Mouse (Mus musculus) lung, embryonic 15.5 days (tissue): Measurements from ENCODE around the gene BC051019. TPM values are rescaled to one million over a fixed set of nuclear protein-coding genes. Genes with fewer than 3 reads are reported as not detected.

Source experiments
- ATAC-seq: fragments of 200-750 bp; cut with Nextera tagmentation; 2 replicates; pipeline ENCODE4 v1.8.0; 2017; ENCODE audit warnings: moderate number of reproducible peaks, borderline replicate concordance; ENCODE audit not compliant: low FRiP score, low TSS enrichment; ENCODE audit errors: extremely low read depth
- H3K27ac ChIP-seq: fragments of 300-500 bp; sonication (generic); 2 replicates; pipeline ENCODE4 v1.5.1; 2015; ENCODE audit warnings: moderate library complexity, mild to moderate bottlenecking, inconsistent platforms
- H3K27me3 ChIP-seq: fragments of 300-500 bp; sonication (generic); 2 replicates; pipeline ENCODE4 v1.6.1; 2015; ENCODE audit warnings: inconsistent platforms
- H3K36me3 ChIP-seq: fragments of 300-500 bp; sonication (generic); 2 replicates; pipeline ENCODE4 v1.6.1; 2015; ENCODE audit warnings: inconsistent platforms
- H3K4me1 ChIP-seq: fragments of 300-500 bp; sonication (generic); 2 replicates; pipeline ENCODE4 v1.6.1; 2015; ENCODE audit warnings: inconsistent platforms
- H3K4me2 ChIP-seq: fragments of 300-500 bp; sonication (generic); 2 replicates; pipeline ENCODE4 v1.6.1; 2015; ENCODE audit warnings: inconsistent platforms, mild to moderate bottlenecking, moderate library complexity
- H3K4me3 ChIP-seq: fragments of 300-500 bp; sonication (generic); 2 replicates; pipeline ENCODE4 v1.5.1; 2015; ENCODE audit warnings: mild to moderate bottlenecking, inconsistent platforms
- H3K9ac ChIP-seq: fragments of 300-500 bp; sonication (generic); 2 replicates; pipeline ENCODE4 v1.6.1; 2015; ENCODE audit warnings: inconsistent platforms
- H3K9me3 ChIP-seq: fragments of 300-500 bp; sonication (generic); 2 replicates; pipeline ENCODE4 v1.6.1; 2016; ENCODE audit warnings: inconsistent platforms
- WGBS: fragments of 180-500 bp; shearing (Covaris S2); methylation state at CpG from one replicate; pipeline ENCODE4 v1.1.7; 2015; 5-methylcytosine and 5-hydroxymethylcytosine counted together
- polyA plus RNA-seq: library from polyadenylated mRNA; unstranded; fragments of >200 nt; fragmentation: Nextera tagmentation; extraction: Ambion mirVana; gene quantifications from 2 replicates; pipeline ENCODE4 v1.2.1, GENCODE M21; 2015

Gene BC051019
- polyA plus RNA-seq, 1 experiment from 2014 or later, result 2.5 TPM

DNA sequence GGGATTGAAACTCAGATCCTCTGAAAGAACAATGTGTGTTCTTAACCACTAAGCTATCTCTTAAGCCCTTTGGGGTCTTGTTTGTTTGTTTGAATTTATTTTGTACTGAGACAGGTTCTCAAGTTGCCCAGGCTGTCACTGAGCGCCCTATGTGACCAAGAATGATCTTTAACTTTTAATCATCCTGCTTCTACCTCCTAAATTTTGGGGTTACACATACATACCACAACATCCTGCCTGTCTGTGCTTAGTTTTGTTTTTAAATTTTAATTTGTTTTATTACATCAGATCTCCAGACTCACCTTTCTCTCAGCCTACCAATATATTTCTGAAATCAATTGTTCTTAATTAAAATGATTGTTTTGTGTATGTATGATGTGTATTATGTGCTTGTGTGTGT lies 17.4 kb upstream of the BC051019 start:
- Histone ChIP-seq H3K9ac (no peak overlapping the region), H3K27me3 (no peaks in the 10 kb centered on the region), H3K36me3 (peaks cover 26% of the 10 kb centered on the region), H3K4me3 (no peak overlapping the region), H3K9me3 (no peaks in the 10 kb centered on the region), H3K27ac (peak overlapping the region; percentile 64), H3K4me1 (0 out of 2 replicates have a peak, but pooled peaks cover 9% of the 10 kb centered on the region), H3K4me2 (no peak overlapping the region)
- WGBS, result 93% methylated on average over 1 of the region's 1 CpGs
- ATAC-seq, result no peak

DNA sequence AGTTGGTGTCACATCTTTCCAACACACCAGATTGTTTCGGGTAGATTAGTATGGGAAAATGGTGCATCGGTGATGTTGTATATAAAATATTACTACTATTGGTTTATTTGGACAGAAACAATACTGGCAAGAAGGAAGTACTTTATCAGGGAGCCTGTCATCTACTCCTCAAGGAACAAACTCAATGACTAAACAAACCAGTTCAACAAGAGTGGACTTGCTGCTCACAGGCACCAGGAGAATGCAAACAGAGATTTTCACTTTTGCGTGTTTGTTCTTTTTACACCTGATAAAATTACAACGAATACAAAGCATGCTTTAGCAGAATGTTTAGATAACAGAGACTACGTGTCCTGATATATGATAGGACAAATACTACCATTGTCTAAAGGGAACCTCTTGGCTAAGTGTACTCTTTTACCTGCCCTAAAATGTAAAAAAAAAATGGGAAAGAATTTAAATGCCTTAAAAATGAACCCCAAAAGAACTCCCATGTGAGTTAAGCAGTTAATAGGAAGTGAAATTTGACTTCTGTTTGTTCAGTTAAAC lies 16.2 kb upstream of the BC051019 start:
- Histone ChIP-seq H3K27ac (peak overlapping the region; percentile 64), H3K9me3 (no peaks in the 10 kb centered on the region), H3K4me1 (peaks cover 12% of the 10 kb centered on the region; the same call in 1 of the 2 replicates)

DNA sequence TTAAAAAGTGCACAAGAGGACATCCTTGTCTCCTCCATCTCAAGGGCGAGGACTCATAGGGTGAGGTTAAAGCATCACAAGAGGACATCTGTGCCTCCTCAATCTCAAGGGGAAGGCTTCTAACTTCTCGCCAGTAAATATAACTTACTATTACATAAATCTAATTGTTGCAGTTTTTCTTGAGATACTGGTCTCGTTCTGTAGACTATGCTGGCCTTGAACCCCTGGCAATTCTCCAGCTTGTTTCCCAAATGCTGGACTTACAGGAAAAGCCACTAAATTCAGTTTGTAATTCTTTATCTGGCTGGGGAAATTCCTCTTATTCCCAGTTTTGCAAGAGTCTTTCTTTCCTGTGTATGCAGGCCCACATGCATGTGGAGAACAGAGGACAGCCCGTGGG lies 11.2 kb upstream of the BC051019 start:
- Histone ChIP-seq H3K4me2 (no peak overlapping the region), H3K4me3 (no peak overlapping the region), H3K9me3 (no peaks in the 10 kb centered on the region), H3K27ac (no peak overlapping the region), H3K36me3 (no peaks in the 10 kb centered on the region), H3K27me3 (no peaks in the 10 kb centered on the region), H3K4me1 (peaks cover 13% of the 10 kb centered on the region), H3K9ac (no peak overlapping the region)
- WGBS, result 66% methylated on average over 4 of the region's 4 CpGs
- no peak for ATAC-seq

More for the DNA sequence above, 16.2 kb upstream of the BC051019 start:
- H3K9ac ChIP-seq, result no peak overlapping the region
- H3K36me3 ChIP-seq, result peaks cover 19% of the 10 kb centered on the region
- no peak overlapping the region for H3K4me2 ChIP-seq
- WGBS, result 22% methylated on average over 5 of the region's 5 CpGs
- no peaks in the 10 kb centered on the region for H3K27me3 ChIP-seq
- no peak for ATAC-seq
- H3K4me3 ChIP-seq, result no peak overlapping the region

DNA sequence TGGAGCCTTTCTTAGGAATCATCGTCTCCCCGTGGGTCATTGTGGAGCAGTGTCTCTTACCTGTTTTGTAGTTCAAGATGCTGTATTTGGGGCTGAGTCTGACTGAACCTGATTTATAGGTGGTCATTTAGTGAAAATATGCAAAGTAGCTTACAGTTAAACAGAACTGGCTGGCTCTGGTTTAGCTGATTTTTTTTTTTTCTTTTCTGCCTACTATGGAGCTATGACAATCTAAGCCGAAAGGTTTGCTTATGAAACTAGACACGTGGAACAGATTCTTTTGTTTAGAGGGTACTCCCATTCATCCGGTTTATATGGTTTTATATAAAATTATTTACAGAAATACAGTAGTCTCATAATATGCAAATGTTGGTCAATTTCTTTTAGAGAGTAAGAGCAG lies 8.0 kb upstream of the BC051019 start, which contains the start of gene Ascl3:
TSS of gene Ascl3 (minus strand) at position 101 of the 400 bp plus-strand sequence.
- no peak within 1 kb of the TSS for H3K4me3 ChIP-seq
- H3K4me1 ChIP-seq, result peaks cover 21% of the 10 kb centered on the region
- no peak within 1 kb of the TSS for H3K9ac ChIP-seq
- no peaks in the 10 kb centered on the region for H3K36me3 ChIP-seq
- WGBS, result 89% methylated on average over 5 of the region's 5 CpGs
- ATAC-seq, result no peak
- H3K9me3 ChIP-seq, result no peaks in the 10 kb centered on the region
- no peak within 1 kb of the TSS for H3K27ac ChIP-seq
- no peaks in the 10 kb centered on the region for H3K27me3 ChIP-seq
- no peak within 1 kb of the TSS for H3K4me2 ChIP-seq

DNA sequence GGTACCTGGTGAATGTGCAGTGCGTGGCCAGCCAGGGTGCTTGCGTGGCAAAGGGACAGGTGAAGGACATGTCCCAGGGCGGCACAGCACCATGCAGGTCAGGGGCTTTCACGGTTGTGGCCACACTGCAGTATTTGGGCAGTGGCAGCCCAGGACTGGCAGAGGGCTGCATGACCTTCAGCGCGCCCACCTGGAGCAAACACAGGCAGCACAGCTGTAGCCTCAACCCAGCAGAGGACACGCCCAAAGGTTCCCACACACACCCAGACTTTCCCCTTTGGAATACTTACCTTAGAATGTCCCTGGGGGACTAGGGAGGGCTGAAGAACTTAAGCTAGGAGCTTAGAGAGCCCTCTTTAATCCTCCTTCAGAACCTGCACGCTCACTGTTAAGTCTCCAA lies 536 bp downstream of the BC051019 start:
- Histone ChIP-seq H3K27me3 (no peaks in the 10 kb centered on the region), H3K9ac (no peak overlapping the region), H3K9me3 (no peaks in the 10 kb centered on the region), H3K27ac (no peak overlapping the region), H3K4me1 (no peaks in the 10 kb centered on the region), H3K36me3 (no peaks in the 10 kb centered on the region), H3K4me3 (no peak overlapping the region), H3K4me2 (no peak overlapping the region)
- ATAC-seq, result no peak
- WGBS, result 91% methylated on average over 8 of the region's 8 CpGs

DNA sequence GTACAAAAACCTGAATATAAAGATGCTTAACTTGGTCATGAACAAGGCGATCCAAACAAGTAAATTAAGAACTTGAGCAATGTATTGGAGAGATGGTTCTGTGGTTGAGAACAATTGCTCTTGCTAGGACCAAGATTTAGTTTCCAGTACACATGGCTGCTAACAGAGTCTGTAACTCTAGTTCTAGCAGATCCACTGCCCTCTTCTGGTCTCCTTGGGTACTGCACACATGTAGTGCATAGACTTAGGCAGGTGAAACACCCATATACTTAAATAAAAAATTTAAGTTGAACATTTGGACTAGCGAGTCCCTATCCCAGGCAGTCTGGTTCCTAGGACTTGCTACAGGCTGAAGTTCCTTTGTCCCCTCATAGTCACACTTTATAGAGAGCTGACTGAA lies 1.0 kb downstream of the BC051019 start:
- Histone ChIP-seq H3K4me3 (no peak overlapping the region), H3K27me3 (no peaks in the 10 kb centered on the region), H3K4me1 (no peaks in the 10 kb centered on the region), H3K27ac (no peak overlapping the region), H3K9me3 (no peaks in the 10 kb centered on the region), H3K4me2 (no peak overlapping the region), H3K36me3 (no peaks in the 10 kb centered on the region), H3K9ac (no peak overlapping the region)
- ATAC-seq, result no peak
- 98% methylated on average over 2 of the region's 2 CpGs for WGBS

DNA sequence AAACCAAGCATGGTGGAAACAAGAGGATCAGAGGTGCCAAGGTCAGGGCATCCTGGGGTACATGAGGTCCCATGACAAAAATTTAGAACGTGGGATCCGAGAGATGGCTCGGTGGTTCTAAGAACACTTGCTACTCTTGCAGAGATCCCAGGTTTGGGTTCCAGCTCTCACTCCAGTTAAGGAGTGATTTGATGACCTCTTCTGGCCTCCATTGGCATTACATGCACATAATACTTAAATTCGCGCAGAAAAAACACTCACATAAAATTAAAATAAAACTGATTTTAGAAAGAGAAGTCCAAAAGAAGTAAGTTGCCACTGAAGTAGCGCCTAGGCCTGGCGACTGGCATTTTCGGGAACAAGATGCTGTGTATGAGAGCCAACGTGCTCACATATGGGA lies 4.4 kb downstream of the BC051019 start:
- Histone ChIP-seq H3K4me2 (no peak overlapping the region), H3K36me3 (no peaks in the 10 kb centered on the region), H3K9ac (no peak overlapping the region), H3K9me3 (no peaks in the 10 kb centered on the region), H3K4me1 (no peaks in the 10 kb centered on the region), H3K27me3 (no peaks in the 10 kb centered on the region), H3K27ac (no peak overlapping the region), H3K4me3 (no peak overlapping the region)
- WGBS, result 60% methylated on average over 9 of the region's 9 CpGs
- ATAC-seq, result no peak

DNA sequence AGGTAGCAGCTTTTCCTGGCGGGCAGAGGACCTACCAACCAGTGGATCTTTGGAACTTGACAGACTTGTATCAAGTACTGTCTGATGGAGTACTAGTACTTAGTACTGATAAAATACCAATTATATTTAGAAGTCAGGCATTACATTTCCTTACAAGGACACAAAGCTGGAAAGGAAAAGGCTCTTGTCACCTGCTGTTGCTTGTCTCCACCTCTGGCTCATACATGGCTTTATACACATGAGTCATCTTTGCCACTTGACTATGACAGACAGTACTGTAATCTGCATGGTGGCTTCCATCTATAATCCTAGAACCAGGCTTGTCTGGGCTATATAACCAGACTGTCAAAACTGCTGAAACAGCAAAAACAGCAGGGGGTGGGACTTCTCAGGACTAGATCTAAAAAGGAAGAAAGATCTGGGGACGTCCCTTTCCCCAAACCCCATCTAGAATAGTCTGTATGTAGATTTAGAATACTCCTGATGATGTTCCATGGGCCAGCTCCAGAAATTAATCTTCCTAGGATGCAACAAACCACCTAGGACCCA lies 10.1 kb downstream of the BC051019 start:
- Histone ChIP-seq H3K4me2 (no peak overlapping the region), H3K4me3 (no peak overlapping the region), H3K27me3 (no peaks in the 10 kb centered on the region), H3K27ac (no peak overlapping the region), H3K36me3 (peaks cover 23% of the 10 kb centered on the region), H3K9me3 (no peaks in the 10 kb centered on the region), H3K9ac (no peak overlapping the region), H3K4me1 (peaks cover 12% of the 10 kb centered on the region)
- no peak for ATAC-seq
- WGBS, result 91% methylated on average over 2 of the region's 2 CpGs

DNA sequence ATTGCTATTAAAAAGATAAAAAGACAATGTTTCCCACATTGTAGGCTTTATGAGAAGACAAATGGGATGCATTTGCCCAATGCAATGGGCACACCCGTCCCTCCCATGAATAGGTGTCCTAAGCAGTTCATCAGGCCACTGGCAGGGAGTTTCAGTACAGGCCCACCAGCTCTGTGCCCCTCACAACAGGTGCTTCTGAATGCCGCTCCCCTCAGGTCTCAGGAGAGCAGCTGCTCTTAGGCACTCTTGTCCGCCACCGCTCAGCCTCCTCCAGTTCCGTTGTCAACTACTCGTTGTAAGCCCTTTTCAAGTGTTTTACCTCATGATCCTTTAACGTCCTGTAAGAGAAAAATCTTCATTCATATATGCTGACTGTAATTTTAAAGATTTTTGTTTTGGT lies 11.5 kb downstream of the BC051019 start:
- Histone ChIP-seq H3K4me1 (peaks cover 22% of the 10 kb centered on the region), H3K36me3 (peaks cover 23% of the 10 kb centered on the region), H3K4me2 (no peak overlapping the region), H3K9ac (no peak overlapping the region), H3K27me3 (no peaks in the 10 kb centered on the region), H3K27ac (no peak overlapping the region), H3K4me3 (no peak overlapping the region), H3K9me3 (no peaks in the 10 kb centered on the region)
- 80% methylated on average over 7 of the region's 7 CpGs for WGBS
- no peak for ATAC-seq

DNA sequence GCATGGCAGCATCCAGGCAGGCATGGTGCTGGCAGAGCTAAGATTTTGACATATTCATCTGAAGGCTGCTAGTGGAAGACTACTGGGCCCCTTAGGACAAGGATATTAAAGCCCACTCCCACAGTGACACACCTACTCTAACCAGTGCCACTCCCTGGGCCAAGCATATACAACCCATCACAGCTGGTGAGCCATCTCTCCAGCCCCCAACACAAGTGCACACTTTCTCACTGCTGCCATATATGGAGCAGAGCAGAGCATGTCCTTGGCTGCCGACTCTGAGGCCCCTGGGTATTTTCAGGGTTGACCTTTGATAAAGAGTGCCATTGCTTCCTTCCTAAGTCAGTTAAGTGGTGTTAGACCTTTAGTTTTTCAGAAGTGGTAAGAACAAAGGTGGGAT lies 13.6 kb downstream of the BC051019 start:
- H3K27ac ChIP-seq, result peak overlapping the region; percentile 80
- WGBS, result 48% methylated on average over 1 of the region's 1 CpGs
- H3K27me3 ChIP-seq, result no peaks in the 10 kb centered on the region

DNA sequence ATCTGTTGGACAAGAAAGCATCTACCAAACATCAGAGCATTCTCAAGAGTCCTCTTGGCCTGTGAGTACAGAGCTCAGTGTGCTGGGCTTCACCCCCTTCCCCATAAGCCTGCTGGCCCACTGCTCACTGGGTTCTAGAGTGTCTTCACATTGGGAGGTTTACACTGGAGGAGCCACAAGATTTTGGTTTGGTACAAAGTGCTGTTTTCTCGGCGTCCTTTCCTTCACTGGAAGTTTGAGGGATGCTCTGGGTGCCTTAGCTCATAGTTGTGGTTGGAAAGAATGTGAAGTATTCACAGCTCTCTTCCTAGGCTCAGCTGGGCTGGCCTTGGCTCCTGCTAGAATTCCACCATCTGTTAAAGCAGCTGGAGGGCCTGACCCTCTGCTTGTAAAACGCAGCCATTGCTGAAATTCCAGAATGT lies 14.7 kb downstream of the BC051019 start:
- H3K4me3 ChIP-seq, result no peak overlapping the region
- H3K9me3 ChIP-seq, result no peaks in the 10 kb centered on the region
- no peak overlapping the region for H3K4me2 ChIP-seq
- WGBS, result 4% methylated on average over 3 of the region's 3 CpGs
- H3K4me1 ChIP-seq, result peaks cover 31% of the 10 kb centered on the region
- H3K27me3 ChIP-seq, result no peaks in the 10 kb centered on the region
- H3K9ac ChIP-seq, result no peak overlapping the region
- H3K27ac ChIP-seq, result peak overlapping the region; percentile 80
- peaks cover 23% of the 10 kb centered on the region for H3K36me3 ChIP-seq
- peak; percentile 82 for ATAC-seq

More for the DNA sequence above, 13.6 kb downstream of the BC051019 start:
- Histone ChIP-seq H3K36me3 (peaks cover 23% of the 10 kb centered on the region), H3K4me2 (no peak overlapping the region), H3K4me1 (peaks cover 27% of the 10 kb centered on the region), H3K9me3 (no peaks in the 10 kb centered on the region), H3K4me3 (no peak overlapping the region), H3K9ac (no peak overlapping the region)
- ATAC-seq, result no peak

DNA sequence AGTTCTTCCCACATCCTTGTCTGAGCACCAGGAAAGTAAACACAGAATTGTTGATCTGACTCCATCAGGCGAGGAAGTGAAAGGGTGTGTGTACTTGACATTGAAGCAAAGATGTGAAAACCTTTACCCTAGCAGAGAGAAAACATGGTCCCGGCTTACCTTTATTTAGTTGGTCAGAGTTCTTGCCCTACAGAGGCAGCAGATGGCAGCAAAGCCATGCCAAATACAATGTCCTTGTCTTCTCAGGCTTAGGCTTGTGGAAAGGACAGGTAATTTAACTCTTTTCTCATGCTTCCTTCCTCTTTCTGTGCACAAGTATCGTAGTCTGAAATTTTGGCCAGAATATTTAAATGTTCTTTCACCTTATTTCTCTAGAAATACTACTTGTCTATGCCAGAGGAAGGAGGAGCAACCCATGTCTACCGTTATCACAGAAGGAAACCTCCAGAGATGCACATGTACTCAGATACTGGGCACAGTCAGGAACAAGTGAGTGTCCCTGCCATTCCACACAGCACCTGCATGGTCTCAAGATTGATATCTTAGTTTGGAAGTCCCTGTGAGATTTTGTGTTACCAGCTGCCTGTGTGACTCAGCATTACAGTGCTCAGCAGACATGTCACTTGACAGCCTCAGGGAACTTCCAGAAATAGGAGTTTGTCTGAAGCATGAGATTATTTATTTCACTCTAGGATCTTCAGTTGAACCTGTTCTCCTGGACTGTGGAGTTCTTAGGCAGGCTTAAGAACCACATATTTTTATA lies 16.4 kb downstream of the BC051019 start:
- Histone ChIP-seq H3K27me3 (no peaks in the 10 kb centered on the region), H3K4me1 (peaks cover 37% of the 10 kb centered on the region), H3K9ac (no peak overlapping the region), H3K36me3 (peaks cover 17% of the 10 kb centered on the region), H3K27ac (no peak overlapping the region), H3K4me2 (no peak overlapping the region), H3K9me3 (no peaks in the 10 kb centered on the region), H3K4me3 (no peak overlapping the region)
- ATAC-seq, result no peak
- 35% methylated on average over 4 of the region's 4 CpGs for WGBS
